Mouse (Mus musculus) brain, embryonic 14.5 days (tissue): ENCODE results near the gene Cald1.

ENCODE experiments used
- CTCF ChIP-seq: fragments of 200-500 bp; IDR thresholded peaks from 2 replicates; pipeline ENCODE4 v1.5.1; 2012; ENCODE audit warnings: inconsistent platforms, mild to moderate bottlenecking, moderate library complexity, borderline replicate concordance; ENCODE audit not compliant: insufficient read depth, insufficient read length; ENCODE audit errors: extremely low read depth
- POLR2A ChIP-seq: fragments of 200-500 bp; IDR thresholded peaks from 2 replicates; pipeline ENCODE4 v1.6.1; 2012; ENCODE audit warnings: mild to moderate bottlenecking, inconsistent platforms, borderline replicate concordance; ENCODE audit not compliant: poor library complexity, insufficient read depth, insufficient read length, severe bottlenecking; ENCODE audit errors: extremely low read depth

DNA sequence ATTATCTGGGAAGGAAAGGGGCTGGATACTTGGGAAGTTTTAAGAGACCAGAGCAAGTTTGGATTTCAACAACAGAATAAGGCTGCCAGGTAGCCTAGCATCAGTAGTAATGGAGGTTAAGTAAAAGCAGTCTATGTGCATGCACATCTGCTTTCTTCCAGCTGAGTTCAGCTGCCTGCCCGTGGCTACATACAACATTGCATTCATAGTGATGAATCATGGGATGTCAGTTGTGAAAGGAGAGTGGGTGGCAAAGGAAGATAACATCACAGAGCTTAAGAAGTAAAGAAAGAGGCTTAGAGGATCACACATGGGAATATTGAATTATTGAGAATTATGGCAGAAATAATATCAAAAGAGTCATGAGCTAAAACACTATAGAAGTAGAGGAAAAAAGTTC lies 29.8 kb downstream of the Cald1 start:
- TF ChIP-seq CTCF (no peak), POLR2A (no peak)
